Mouse (Mus musculus) cerebellum, adult 2 months (tissue): ENCODE data around the gene Tmem132c.

ENCODE experiments used
- CTCF ChIP-seq: fragments of 200-500 bp; IDR thresholded peaks from 2 replicates; pipeline ENCODE4 v1.5.1; 2011; ENCODE audit warnings: low read depth, mild to moderate bottlenecking, control low read depth, low read length, moderate library complexity, borderline replicate concordance; ENCODE audit not compliant: insufficient read depth
- POLR2A ChIP-seq: fragments of 200-500 bp; IDR thresholded peaks from 2 replicates; pipeline ENCODE4 v1.6.1; 2011; ENCODE audit warnings: low read length, control low read depth, borderline replicate concordance; ENCODE audit not compliant: insufficient read depth

- TF ChIP-seq POLR2A (no peak), CTCF (no peak)
These were observed 261.2 kb downstream of the Tmem132c start for GRCm38 (mm10) chr5:127502838-127503237.
